Mouse (Mus musculus) embryonic facial prominence, embryonic 13.5 days (tissue): ENCODE data around the gene Cbwd1. TPM values are rescaled to one million over a fixed set of nuclear protein-coding genes. Genes with fewer than 3 reads are reported as not detected.

ENCODE experiments used
- ATAC-seq: fragments of 200-750 bp; cut with Nextera tagmentation; 2 replicates; pipeline ENCODE4 v1.8.0; 2017; ENCODE audit warnings: low read depth; ENCODE audit not compliant: insufficient number of reproducible peaks, insufficient read depth, low FRiP score, low TSS enrichment
- H3K27ac ChIP-seq: fragments of 300-500 bp; sonication (generic); 2 replicates; pipeline ENCODE4 v1.5.1; 2015; ENCODE audit warnings: moderate library complexity, mild to moderate bottlenecking, inconsistent platforms
- H3K27me3 ChIP-seq: fragments of 300-500 bp; sonication (generic); 2 replicates; pipeline ENCODE4 v1.6.1; 2015; ENCODE audit warnings: mild to moderate bottlenecking, inconsistent platforms
- H3K36me3 ChIP-seq: fragments of 300-500 bp; sonication (generic); 2 replicates; pipeline ENCODE4 v1.6.1; 2015; ENCODE audit warnings: mild to moderate bottlenecking, inconsistent platforms
- H3K4me1 ChIP-seq: fragments of 300-500 bp; sonication (generic); 2 replicates; pipeline ENCODE4 v1.6.1; 2015; ENCODE audit warnings: inconsistent platforms
- H3K4me2 ChIP-seq: fragments of 300-500 bp; sonication (generic); 2 replicates; pipeline ENCODE4 v1.6.1; 2015; ENCODE audit warnings: moderate library complexity, mild to moderate bottlenecking, inconsistent platforms
- H3K4me3 ChIP-seq: fragments of 300-500 bp; sonication (generic); 2 replicates; pipeline ENCODE4 v1.5.1; 2015; ENCODE audit warnings: mild to moderate bottlenecking, inconsistent platforms
- H3K9ac ChIP-seq: fragments of 300-500 bp; sonication (generic); 2 replicates; pipeline ENCODE4 v1.6.1; 2015; ENCODE audit warnings: mild to moderate bottlenecking, inconsistent platforms
- H3K9me3 ChIP-seq: fragments of 300-500 bp; sonication (generic); 2 replicates; pipeline ENCODE4 v1.6.1; 2016; ENCODE audit warnings: inconsistent platforms
- WGBS: fragments of 180-500 bp; shearing (Covaris S2); methylation state at CpG from one replicate; pipeline ENCODE4 v1.1.7; 2015; ENCODE audit warnings: mixed read lengths; 5-methylcytosine and 5-hydroxymethylcytosine counted together
- polyA plus RNA-seq: library from polyadenylated mRNA; unstranded; fragments of >200 nt; fragmentation: Nextera tagmentation; extraction: Ambion mirVana; gene quantifications from 2 replicates; pipeline ENCODE4 v1.2.1, GENCODE M21; 2015

The Cbwd1 gene
- polyA plus RNA-seq, 1 experiment from 2014 or later: 23.3 TPM

DNA sequence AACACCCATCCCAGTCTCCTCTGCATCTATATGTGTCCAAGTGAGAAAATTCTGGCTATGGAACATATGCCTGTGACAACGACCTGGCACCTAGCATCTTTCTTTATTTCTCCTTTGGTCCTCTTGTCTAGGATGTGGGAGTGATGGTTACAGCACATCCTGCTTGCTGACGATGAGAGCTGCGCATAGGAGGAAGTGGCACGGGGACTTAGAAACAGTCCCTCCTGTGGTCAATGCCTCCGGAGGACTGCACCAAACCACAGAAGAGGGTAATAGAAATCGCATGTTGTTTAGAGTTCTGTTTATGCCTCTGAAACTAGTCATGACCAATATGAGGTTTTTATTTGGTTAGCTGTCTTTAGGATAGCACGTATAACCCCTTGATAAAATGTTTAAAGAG is 9.9 kb upstream of the Cbwd1 start:
- Histone ChIP-seq H3K4me3 (no peak overlapping the region), H3K36me3 (no peaks in the 10 kb centered on the region), H3K9ac (no peak overlapping the region), H3K9me3 (no peaks in the 10 kb centered on the region), H3K27me3 (no peaks in the 10 kb centered on the region), H3K27ac (no peak overlapping the region), H3K4me1 (no peaks in the 10 kb centered on the region), H3K4me2 (no peak overlapping the region)
- WGBS: 73% methylated on average over 7 of the region's 7 CpGs
- no peak for ATAC-seq

DNA sequence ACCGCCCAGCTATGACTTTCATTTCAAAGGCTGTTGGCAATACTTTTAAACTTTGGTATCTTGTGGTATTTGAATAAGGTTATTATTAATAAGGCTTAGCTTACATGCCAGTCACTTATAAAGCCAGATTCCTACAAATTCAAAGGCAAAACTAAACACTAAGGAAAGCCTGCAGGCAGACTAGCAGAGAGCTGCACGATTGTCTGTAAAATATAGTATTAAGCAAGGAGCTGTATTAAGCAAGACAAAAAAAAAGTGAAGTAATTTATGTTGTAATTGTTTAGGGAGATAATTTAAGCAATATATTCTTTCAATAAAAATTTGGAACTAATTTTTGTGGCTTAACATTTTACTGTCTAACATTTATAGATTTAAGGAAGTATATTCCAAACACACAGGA is 5.5 kb upstream of the Cbwd1 start:
- WGBS: 77% methylated on average over 2 of the region's 2 CpGs
- no peak overlapping the region for H3K4me3 ChIP-seq
- H3K27ac ChIP-seq: no peak overlapping the region
- no peaks in the 10 kb centered on the region for H3K4me1 ChIP-seq
- H3K9me3 ChIP-seq: no peaks in the 10 kb centered on the region
- no peak overlapping the region for H3K9ac ChIP-seq
- H3K27me3 ChIP-seq: no peaks in the 10 kb centered on the region
- ATAC-seq: no peak
- no peak overlapping the region for H3K4me2 ChIP-seq
- H3K36me3 ChIP-seq: no peaks in the 10 kb centered on the region

DNA sequence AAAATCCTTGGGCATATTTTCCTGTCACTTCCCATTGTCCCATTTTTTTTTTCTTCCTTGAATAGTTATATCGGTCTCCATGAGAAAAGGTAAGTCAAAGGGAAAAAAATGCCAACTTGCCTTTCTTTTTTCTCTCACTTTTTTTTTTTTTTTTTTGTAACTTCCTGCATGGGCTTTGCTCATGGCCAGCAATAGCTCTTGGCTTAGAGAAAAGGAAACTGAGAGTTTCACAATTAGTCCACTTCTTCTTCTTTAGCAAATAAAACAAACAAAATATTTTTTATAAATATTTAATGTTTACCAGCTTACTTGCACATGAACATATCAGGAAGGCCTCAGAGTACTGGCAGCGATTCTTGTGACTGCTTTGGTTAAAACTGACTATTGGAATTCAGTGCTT is 4.8 kb upstream of the Cbwd1 start:
- no peak for ATAC-seq
- H3K4me3 ChIP-seq: no peak overlapping the region
- H3K27me3 ChIP-seq: no peaks in the 10 kb centered on the region
- no peaks in the 10 kb centered on the region for H3K36me3 ChIP-seq
- no peak overlapping the region for H3K9ac ChIP-seq
- H3K9me3 ChIP-seq: no peaks in the 10 kb centered on the region
- H3K4me2 ChIP-seq: no peak overlapping the region
- no peak overlapping the region for H3K27ac ChIP-seq
- WGBS: 81% methylated on average over 2 of the region's 2 CpGs
- no peaks in the 10 kb centered on the region for H3K4me1 ChIP-seq

DNA sequence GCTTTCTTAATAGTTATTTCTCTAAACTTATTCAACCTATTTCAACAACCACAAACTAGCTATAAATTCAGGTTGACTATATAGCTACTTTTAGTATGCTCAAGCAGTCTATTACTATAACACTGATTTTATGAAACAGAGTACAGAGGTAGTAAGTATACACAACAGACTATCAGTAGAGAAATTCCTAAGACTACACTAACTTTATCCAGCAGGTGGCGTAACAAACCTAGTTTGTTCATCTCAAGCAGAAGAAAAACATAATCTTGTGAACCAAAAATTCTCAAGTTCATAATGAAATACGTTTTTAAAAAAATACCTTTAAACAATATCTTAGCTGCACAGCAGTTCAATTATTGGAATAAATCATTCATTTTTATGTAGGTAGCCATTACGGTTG is 2.9 kb downstream of the Cbwd1 start:
- Histone ChIP-seq H3K4me1 (peaks cover 8% of the 10 kb centered on the region), H3K36me3 (peaks cover 20% of the 10 kb centered on the region), H3K27ac (no peak overlapping the region), H3K27me3 (no peaks in the 10 kb centered on the region), H3K4me2 (no peak overlapping the region), H3K9ac (no peak overlapping the region), H3K4me3 (no peak overlapping the region), H3K9me3 (no peaks in the 10 kb centered on the region)
- 37% methylated on average over 3 of the region's 3 CpGs for WGBS
- ATAC-seq: no peak

DNA sequence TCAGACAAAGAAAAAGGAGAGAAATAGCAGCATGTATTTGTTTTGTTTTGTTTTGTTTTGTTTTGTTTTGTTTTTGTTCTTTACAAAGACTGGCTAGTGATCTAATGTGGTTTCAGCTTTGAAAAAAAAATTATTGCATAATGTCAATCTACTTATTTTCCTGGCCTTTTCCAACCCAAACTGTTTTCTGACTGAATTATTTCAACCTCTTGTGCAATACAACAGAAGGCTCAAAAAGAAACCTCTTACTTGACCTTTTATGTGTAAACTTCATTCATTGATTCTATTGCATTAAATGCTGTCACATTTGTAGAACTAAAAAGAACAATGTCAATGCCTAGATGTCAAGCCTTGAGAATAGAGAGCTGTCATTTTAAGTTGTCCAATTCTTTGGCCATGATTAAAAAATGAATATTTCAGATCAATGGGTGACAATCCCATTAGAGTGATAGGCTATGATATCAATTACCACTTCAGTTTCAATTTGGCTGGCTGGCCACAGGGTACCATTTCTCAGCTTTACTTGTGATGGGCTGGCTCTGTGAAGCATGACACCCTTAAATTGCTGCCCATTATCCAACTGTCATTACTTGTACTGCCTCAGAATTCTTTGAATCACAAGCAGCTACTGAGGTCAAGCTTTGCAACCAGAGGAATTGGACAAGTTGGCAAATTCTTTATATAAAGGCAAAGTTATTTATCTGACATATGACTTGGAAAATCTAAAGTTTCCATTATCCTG is 15.7 kb downstream of the Cbwd1 start:
- no peaks in the 10 kb centered on the region for H3K27me3 ChIP-seq
- H3K27ac ChIP-seq: no peak overlapping the region
- no peak overlapping the region for H3K4me2 ChIP-seq
- H3K36me3 ChIP-seq: peaks cover 6% of the 10 kb centered on the region; the same call in 1 of the 2 replicates
- no peak for ATAC-seq
- no peaks in the 10 kb centered on the region for H3K4me1 ChIP-seq
- no peaks in the 10 kb centered on the region for H3K9me3 ChIP-seq
- no peak overlapping the region for H3K9ac ChIP-seq
- H3K4me3 ChIP-seq: no peak overlapping the region

DNA sequence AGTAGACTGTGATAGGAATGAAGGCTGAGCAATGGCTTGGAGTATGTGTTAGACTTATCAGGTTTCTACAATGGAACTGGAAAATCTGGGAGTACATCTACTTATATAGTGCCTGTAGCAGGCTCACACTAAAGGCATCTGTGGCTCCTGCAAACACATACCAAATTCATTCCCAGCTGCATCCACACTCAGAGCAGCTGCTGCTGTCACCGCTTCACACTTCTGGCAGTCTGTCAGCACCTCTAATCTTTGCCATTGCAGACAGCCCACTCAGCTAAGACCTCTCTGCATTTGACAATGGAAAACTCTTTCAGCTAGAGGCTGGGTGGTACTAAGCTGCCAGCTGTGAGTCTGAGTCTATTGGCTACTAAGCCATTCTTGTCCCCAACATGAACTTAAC is 24.3 kb downstream of the Cbwd1 start:
- H3K36me3 ChIP-seq: 0 out of 2 replicates have a peak, but pooled peaks cover 7% of the 10 kb centered on the region
- no peaks in the 10 kb centered on the region for H3K27me3 ChIP-seq
- no peak overlapping the region for H3K27ac ChIP-seq
- no peaks in the 10 kb centered on the region for H3K4me1 ChIP-seq
- no peak for ATAC-seq
- WGBS: 94% methylated on average over 1 of the region's 1 CpGs
- H3K9me3 ChIP-seq: no peaks in the 10 kb centered on the region
- no peak overlapping the region for H3K9ac ChIP-seq
- no peak overlapping the region for H3K4me2 ChIP-seq
- no peak overlapping the region for H3K4me3 ChIP-seq

DNA sequence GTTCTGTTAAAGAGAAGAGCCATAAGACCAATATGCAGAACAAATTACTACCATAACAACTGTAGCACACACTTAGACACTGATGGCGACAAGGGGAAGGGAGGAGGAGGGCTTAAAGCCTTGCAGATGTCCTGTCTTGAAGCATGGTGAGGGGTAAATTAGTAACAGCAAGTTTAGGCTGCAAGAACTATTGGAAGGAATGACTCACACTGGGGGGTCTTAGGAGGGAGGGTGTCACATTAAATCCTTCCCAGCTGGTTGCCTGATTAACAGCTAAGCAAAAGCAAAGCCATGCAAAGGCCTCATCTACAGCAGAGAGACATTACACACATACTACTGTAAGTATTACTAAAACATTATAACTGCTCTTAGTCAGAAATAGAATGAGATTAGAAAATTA is 32.4 kb downstream of the Cbwd1 start:
- no peak for ATAC-seq

DNA sequence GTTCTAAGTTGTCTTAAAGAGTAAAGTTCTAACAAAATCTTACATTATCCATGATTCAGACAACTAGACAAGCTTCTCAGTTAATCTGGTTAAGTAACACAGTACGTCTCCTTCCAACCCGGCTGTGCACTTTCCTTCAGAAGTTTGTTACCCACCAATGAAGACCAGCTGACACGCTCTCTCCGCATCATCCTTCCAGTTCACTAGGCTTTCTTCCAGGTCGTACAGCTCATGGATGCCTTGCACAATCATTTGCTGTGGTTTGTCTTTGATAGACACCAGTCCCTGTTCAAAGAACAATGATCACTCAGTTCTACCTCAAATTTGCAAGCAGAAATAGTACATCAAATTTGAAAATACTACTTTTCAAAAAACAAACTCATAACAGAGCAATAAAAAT is 40.5 kb downstream of the Cbwd1 start:
- Histone ChIP-seq H3K9me3 (no peaks in the 10 kb centered on the region), H3K4me2 (no peak overlapping the region), H3K27me3 (no peaks in the 10 kb centered on the region), H3K27ac (no peak overlapping the region), H3K36me3 (peaks cover 31% of the 10 kb centered on the region), H3K9ac (no peak overlapping the region), H3K4me3 (no peak overlapping the region), H3K4me1 (no peaks in the 10 kb centered on the region)
- ATAC-seq: no peak
- 80% methylated on average over 5 of the region's 5 CpGs for WGBS

More for the DNA sequence above, 32.4 kb downstream of the Cbwd1 start:
- Histone ChIP-seq H3K4me2 (no peak overlapping the region), H3K4me1 (0 out of 2 replicates have a peak, but pooled peaks cover 3% of the 10 kb centered on the region), H3K36me3 (0 out of 2 replicates have a peak, but pooled peaks cover 5% of the 10 kb centered on the region), H3K27me3 (no peaks in the 10 kb centered on the region), H3K4me3 (no peak overlapping the region), H3K9me3 (no peaks in the 10 kb centered on the region), H3K9ac (no peak overlapping the region), H3K27ac (no peak overlapping the region)
- 29% methylated on average over 1 of the region's 1 CpGs for WGBS

DNA sequence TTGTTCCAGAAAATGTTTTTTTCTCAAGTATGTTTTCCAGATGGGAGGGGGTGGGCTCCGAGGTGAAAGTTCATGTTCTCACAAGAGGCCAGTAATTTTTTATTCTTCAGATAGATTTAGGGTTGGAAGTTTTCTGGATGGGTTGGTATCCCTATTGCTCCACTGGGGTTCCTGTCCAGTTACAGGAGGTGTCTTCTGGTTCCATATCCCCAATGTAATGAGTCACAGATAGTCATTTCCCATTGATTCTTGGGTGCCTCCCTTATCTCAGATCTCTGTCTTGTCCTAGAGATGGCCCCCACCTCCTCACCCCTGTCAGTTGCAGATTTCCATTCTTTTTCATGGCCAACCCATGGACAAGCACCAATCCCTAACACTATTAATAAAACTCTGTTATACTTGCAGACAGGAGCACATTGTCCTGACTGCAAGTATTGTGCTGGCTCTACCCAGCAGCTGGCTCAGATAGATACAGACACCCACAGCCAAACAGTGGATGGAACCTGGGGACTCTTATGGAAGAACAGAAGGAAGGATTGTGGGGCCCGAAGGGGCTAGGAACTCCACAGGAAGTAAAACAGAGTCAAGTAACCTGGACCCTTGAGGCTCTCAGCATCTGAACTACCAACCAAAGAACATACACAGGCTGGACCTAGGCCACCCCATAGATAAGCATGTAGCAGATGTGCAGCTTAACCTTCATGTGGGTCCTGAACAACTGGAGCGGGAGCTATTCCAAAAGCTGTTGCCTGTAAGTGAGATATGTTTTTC is 52.8 kb downstream of the Cbwd1 start:
- ATAC-seq: no peak
- no peak overlapping the region for H3K27ac ChIP-seq
- H3K4me3 ChIP-seq: no peak overlapping the region
- no peak overlapping the region for H3K4me2 ChIP-seq
- H3K9me3 ChIP-seq: no peaks in the 10 kb centered on the region
- 82% methylated on average over 3 of the region's 3 CpGs for WGBS
- H3K9ac ChIP-seq: no peak overlapping the region
- H3K27me3 ChIP-seq: peaks cover 19% of the 10 kb centered on the region
- no peaks in the 10 kb centered on the region for H3K4me1 ChIP-seq
- no peaks in the 10 kb centered on the region for H3K36me3 ChIP-seq

DNA sequence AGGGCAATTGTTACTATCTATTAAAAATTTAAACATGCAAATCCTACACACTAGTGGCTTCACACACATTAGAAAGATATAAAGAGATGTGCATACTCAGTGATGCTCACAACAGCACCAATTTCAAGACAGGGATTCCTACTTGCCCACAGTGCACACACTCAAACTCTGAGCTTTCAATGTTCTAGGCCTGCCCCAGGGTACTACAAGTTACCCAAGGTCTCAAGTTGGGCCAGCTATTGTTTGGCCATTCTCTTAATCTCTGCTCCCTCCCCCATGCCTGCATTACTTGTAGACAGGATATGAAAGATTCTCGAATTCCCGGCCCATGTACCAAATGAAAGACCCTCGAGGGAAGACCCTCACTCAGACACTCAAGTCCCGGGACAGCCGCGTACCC is 53.8 kb downstream of the Cbwd1 start:
- no peak for ATAC-seq
- Histone ChIP-seq H3K4me2 (no peak overlapping the region), H3K36me3 (no peaks in the 10 kb centered on the region), H3K9me3 (no peaks in the 10 kb centered on the region), H3K27me3 (peaks cover 29% of the 10 kb centered on the region), H3K4me3 (no peak overlapping the region), H3K4me1 (no peaks in the 10 kb centered on the region), H3K27ac (no peak overlapping the region), H3K9ac (no peak overlapping the region)
- 91% methylated on average over 6 of the region's 6 CpGs for WGBS

DNA sequence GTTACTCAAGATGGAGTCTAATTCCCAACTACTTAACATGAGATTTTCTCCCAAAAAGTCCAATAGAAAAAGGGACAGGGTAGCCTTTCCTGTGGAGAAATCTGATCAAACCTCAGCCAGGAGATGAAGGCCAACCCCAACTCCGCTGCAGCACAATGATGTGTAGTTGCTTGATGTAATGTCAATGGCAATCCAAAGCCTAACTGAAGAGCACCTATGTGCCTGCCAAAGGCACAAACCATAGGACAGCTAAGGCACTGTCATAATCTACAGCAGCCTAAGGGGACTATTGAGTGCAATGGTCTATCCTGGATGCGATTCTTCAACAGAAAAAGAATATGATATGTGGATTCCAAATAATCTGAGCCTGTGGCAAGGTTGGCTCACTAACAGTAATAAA is 58.6 kb downstream of the Cbwd1 start:
- H3K4me1 ChIP-seq: peaks cover 16% of the 10 kb centered on the region
- peaks cover 72% of the 10 kb centered on the region for H3K27me3 ChIP-seq
- H3K9ac ChIP-seq: no peak overlapping the region
- no peak overlapping the region for H3K4me3 ChIP-seq
- WGBS: 50% methylated on average over 2 of the region's 2 CpGs
- H3K27ac ChIP-seq: no peak overlapping the region
- ATAC-seq: no peak
- H3K4me2 ChIP-seq: no peak overlapping the region
- no peaks in the 10 kb centered on the region for H3K9me3 ChIP-seq
- H3K36me3 ChIP-seq: no peaks in the 10 kb centered on the region

DNA sequence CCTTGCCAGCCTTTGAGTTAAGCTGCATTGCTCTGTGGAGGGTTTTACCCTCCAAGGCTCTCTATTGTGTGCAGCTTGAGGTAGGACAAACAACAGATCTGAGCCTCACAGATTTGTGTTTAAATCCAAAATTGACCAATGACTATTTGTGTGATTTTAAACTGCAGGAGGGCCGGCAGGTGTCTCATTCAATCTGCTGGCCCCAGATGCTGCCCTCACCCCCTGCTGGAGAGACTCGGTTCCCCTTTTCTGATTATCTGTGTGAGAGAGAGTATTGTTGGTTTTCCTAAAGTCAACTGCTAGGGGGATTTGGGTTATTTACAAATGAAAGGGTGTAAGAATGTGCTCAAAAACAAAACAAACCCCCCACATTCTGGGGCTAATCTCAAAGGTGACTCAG is 59.2 kb downstream of the Cbwd1 start:
- 5% methylated on average over 2 of the region's 2 CpGs for WGBS
- Histone ChIP-seq H3K36me3 (no peaks in the 10 kb centered on the region), H3K27me3 (peaks cover 77% of the 10 kb centered on the region)

More for the DNA sequence above, 59.2 kb downstream of the Cbwd1 start:
- Histone ChIP-seq H3K9me3 (no peaks in the 10 kb centered on the region), H3K4me2 (no peak overlapping the region), H3K4me1 (peaks cover 21% of the 10 kb centered on the region), H3K27ac (no peak overlapping the region), H3K9ac (no peak overlapping the region), H3K4me3 (no peak overlapping the region)
- no peak for ATAC-seq
